Mouse (Mus musculus) myocyte (in vitro differentiated cells): Measurements from ENCODE around the gene Slc25a54. TPM values are rescaled to one million over a fixed set of nuclear protein-coding genes. Genes with fewer than 3 reads are reported as not detected.

ENCODE experiments used
- H3K27me3 ChIP-seq: one replicate; pipeline ENCODE4 v1.6.1; 2011; ENCODE audit not compliant: control insufficient read depth, insufficient read depth, insufficient read length
- H3K36me3 ChIP-seq: one replicate; pipeline ENCODE4 v1.6.1; 2011; ENCODE audit not compliant: control insufficient read depth, insufficient read depth
- H3K4me2 ChIP-seq: one replicate; pipeline ENCODE4 v1.6.1; 2011; ENCODE audit warnings: low read depth, control low read depth
- H3K4me3 ChIP-seq: one replicate; pipeline ENCODE4 v1.5.1; 2011; ENCODE audit warnings: mild to moderate bottlenecking, control low read depth, moderate library complexity
- H3K79me2 ChIP-seq: one replicate; pipeline ENCODE4 v1.6.1; 2011; ENCODE audit not compliant: control insufficient read depth, insufficient read depth
- H3ac ChIP-seq: one replicate; pipeline ENCODE4 v1.6.1; 2011; ENCODE audit not compliant: control insufficient read depth, insufficient read length
- CEBPB ChIP-seq: IDR thresholded peaks from 2 replicates; pipeline ENCODE4 v1.6.1; 2011; ENCODE audit warnings: mild to moderate bottlenecking, moderate library complexity; ENCODE audit not compliant: poor library complexity, insufficient read depth, severe bottlenecking
- E2F4 ChIP-seq: IDR thresholded peaks from one replicate; pipeline ENCODE4 v1.6.1; 2011; ENCODE audit warnings: mild to moderate bottlenecking, control low read depth, moderate library complexity; ENCODE audit not compliant: insufficient read depth
- MAX ChIP-seq: IDR thresholded peaks from one replicate; pipeline ENCODE4 v1.6.1; 2011; ENCODE audit warnings: low read depth, mild to moderate bottlenecking, control low read depth
- MYOD1 ChIP-seq, 3 experiments: IDR thresholded peaks; one replicate each; pipeline ENCODE4 v1.6.1; 2011; ENCODE audit warnings: control low read depth in 2 of 3, low read depth in 2 of 3, mild to moderate bottlenecking in 2 of 3, moderate library complexity in 1 of 3; ENCODE audit not compliant: insufficient read length in 2 of 3, control insufficient read depth in 1 of 3
- MYOG ChIP-seq, 3 experiments: IDR thresholded peaks; one replicate each; pipeline ENCODE4 v1.6.1; 2011; ENCODE audit warnings: control low read depth in 2 of 3, low read depth in 2 of 3, mild to moderate bottlenecking in 2 of 3; ENCODE audit not compliant: insufficient read length in 2 of 3, control insufficient read depth in 1 of 3, insufficient read depth in 1 of 3
- POLR2A ChIP-seq: IDR thresholded peaks from one replicate; pipeline ENCODE4 v1.6.1; 2011; ENCODE audit warnings: low read depth, mild to moderate bottlenecking, control low read depth, moderate library complexity; ENCODE audit not compliant: insufficient read length
- POLR2AphosphoS2 ChIP-seq: IDR thresholded peaks from one replicate; pipeline ENCODE4 v1.6.1; 2011; ENCODE audit warnings: low read depth, control low read depth; ENCODE audit not compliant: insufficient read length
- REST ChIP-seq: IDR thresholded peaks from one replicate; pipeline ENCODE4 v1.6.1; 2011; ENCODE audit warnings: mild to moderate bottlenecking, control low read depth, moderate library complexity; ENCODE audit not compliant: insufficient read depth, insufficient read length
- SRF ChIP-seq: IDR thresholded peaks from one replicate; pipeline ENCODE4 v1.6.1; 2011; ENCODE audit warnings: low read depth; ENCODE audit not compliant: control insufficient read depth, insufficient read length
- TCF12 ChIP-seq: IDR thresholded peaks from one replicate; pipeline ENCODE4 v1.6.1; 2011; ENCODE audit warnings: mild to moderate bottlenecking, control low read depth; ENCODE audit not compliant: poor library complexity, insufficient read depth, severe bottlenecking
- TCF3 ChIP-seq: IDR thresholded peaks from one replicate; pipeline ENCODE4 v1.6.1; 2011; ENCODE audit warnings: low read depth, control low read depth; ENCODE audit not compliant: insufficient read length
- USF1 ChIP-seq: IDR thresholded peaks from one replicate; pipeline ENCODE4 v1.6.1; 2011; ENCODE audit warnings: low read depth, mild to moderate bottlenecking, control low read depth, moderate library complexity
- polyA plus RNA-seq: library from polyadenylated mRNA; unstranded; fragments of >200 nt; fragmentation: generic; extraction: Trizol; gene quantifications from one replicate; pipeline ENCODE4 v1.2.1, GENCODE M21; 2012; ENCODE audit warnings: missing spikeins

Gene Slc25a54
- polyA plus RNA-seq, 1 experiment, result 0.02 TPM

DNA sequence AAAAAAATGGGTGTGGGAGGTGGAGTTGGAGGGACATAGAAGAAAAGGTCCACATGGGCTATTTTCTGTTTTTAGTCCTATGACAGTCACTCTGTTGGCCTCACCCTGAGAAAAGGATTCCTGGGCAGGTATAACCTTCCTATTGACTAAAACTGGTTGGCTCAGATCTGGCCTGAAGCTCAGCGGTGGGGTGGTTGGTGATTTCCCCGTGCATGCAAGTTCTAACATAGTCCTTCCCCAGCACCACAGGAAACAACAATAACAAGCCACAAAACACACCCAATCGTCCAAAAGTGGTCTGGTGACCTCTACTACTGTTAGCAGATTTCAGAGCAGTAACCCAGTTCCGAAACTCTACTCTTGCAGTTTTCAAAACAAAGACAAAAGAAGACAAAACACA lies 52.7 kb downstream of the Slc25a54 start:
- H3K27me3 ChIP-seq, result no peaks in the 10 kb centered on the region
- H3K36me3 ChIP-seq, result peaks cover 40% of the 10 kb centered on the region
- H3ac ChIP-seq, result no peak overlapping the region
- TF ChIP-seq E2F4 (no peak), REST (no peak), MAX (no peak), TCF3 (no peak), TCF12 (no peak)
- no peak overlapping the region for H3K4me3 ChIP-seq
- peaks cover 76% of the 10 kb centered on the region for H3K79me2 ChIP-seq
- no peak overlapping the region for H3K4me2 ChIP-seq

DNA sequence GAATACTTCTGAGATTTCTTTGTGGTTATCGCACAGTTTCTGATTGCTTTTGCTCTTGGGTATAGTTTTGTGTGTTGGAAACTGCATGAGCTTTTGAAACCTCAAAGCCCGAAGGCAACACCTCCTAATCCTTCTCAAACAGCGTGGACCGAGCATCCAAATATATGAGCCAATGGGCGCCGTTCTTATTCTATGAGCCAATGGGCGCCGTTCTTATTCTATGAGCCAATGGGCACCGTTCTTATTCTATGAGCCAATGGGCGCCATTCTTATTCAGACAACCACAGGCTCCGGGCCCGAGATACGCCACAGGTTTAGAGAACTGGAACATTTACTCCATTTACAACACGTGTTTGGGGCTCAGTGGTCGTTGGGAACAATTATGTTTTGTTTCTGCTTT lies 53.8 kb downstream of the Slc25a54 start:
- TF ChIP-seq CEBPB, result no peak
- no peak for TF ChIP-seq TCF3
- TF ChIP-seq E2F4, result no peak
- no peak for TF ChIP-seq SRF
- TF ChIP-seq USF1, result no peak
- TF ChIP-seq POLR2A, result no peak
- TF ChIP-seq MAX, result no peak
- TF ChIP-seq MYOD1 (IDR thresholded peaks at IDR 0.05; ENCODE audit: control insufficient read depth in 1 of 3, insufficient read length in 2 of 3, low read depth in 2 of 3), result no peak
- no peak for TF ChIP-seq POLR2AphosphoS2
- no peak for TF ChIP-seq TCF12
- no peak for TF ChIP-seq MYOG (IDR thresholded peaks at IDR 0.05; ENCODE audit: control insufficient read depth in 1 of 3, insufficient read depth in 1 of 3, insufficient read length in 2 of 3, low read depth in 2 of 3)
- TF ChIP-seq REST, result no peak
- Histone ChIP-seq H3K4me2 (no peak overlapping the region), H3K79me2 (peaks cover 65% of the 10 kb centered on the region), H3K4me3 (no peak overlapping the region), H3K27me3 (no peaks in the 10 kb centered on the region), H3K36me3 (peaks cover 32% of the 10 kb centered on the region), H3ac (no peak overlapping the region)

DNA sequence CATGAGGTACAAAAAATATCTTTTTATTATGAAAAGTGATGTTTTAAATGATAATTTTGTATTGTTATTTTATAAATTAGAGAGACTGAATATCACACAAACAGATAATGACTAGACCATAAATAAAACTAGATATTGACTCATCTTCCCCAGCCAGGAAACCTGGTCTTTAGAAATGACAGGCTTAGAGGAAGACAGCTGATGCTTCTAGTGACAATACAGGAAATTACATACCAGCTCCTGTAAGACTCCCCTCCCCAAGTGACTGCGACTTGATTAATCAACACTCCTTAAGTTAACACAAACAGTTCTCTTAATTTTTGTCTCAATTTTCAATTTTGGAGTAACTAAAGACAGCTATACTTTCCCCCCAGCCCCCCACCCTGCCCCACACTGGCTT lies 55.1 kb downstream of the Slc25a54 start:
- Histone ChIP-seq H3K27me3 (no peaks in the 10 kb centered on the region), H3K4me2 (no peak overlapping the region), H3K36me3 (peaks cover 32% of the 10 kb centered on the region), H3K4me3 (no peak overlapping the region), H3K79me2 (peaks cover 52% of the 10 kb centered on the region), H3ac (no peak overlapping the region)
- TF ChIP-seq USF1 (no peak), MYOG (IDR thresholded peaks at IDR 0.05; ENCODE audit: control insufficient read depth in 1 of 3, insufficient read depth in 1 of 3, insufficient read length in 2 of 3, low read depth in 2 of 3) (no peak), SRF (no peak), E2F4 (no peak)

DNA sequence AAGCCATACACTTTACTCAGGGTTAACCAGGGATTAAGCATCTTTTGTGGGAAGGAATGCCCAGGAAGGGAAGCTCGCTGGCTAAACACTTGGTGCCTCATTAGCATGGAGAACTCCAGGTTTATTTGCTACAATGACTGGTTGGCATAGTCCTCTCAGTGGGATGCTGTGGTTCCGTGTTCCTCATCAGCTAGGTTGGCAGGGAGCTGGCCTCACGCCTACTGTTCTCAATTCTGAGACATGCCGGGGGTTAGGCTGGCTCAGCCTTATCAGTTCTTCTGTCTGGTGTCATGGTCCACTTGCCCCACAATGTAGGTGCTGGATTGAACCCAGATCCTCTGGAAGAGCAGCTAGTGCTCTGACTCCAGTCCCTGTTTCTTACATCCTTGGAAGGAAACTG lies 72.3 kb downstream of the Slc25a54 start:
- peaks cover 52% of the 10 kb centered on the region for H3K79me2 ChIP-seq
- H3ac ChIP-seq, result no peak overlapping the region
- no peak overlapping the region for H3K4me3 ChIP-seq
- no peaks in the 10 kb centered on the region for H3K27me3 ChIP-seq
- H3K36me3 ChIP-seq, result peaks cover 21% of the 10 kb centered on the region
- TF ChIP-seq MAX (no peak), POLR2A (no peak), SRF (no peak), MYOD1 (IDR thresholded peaks at IDR 0.05; ENCODE audit: control insufficient read depth in 1 of 3, insufficient read length in 2 of 3, low read depth in 2 of 3) (no peak), TCF3 (no peak)
- H3K4me2 ChIP-seq, result no peak overlapping the region

DNA sequence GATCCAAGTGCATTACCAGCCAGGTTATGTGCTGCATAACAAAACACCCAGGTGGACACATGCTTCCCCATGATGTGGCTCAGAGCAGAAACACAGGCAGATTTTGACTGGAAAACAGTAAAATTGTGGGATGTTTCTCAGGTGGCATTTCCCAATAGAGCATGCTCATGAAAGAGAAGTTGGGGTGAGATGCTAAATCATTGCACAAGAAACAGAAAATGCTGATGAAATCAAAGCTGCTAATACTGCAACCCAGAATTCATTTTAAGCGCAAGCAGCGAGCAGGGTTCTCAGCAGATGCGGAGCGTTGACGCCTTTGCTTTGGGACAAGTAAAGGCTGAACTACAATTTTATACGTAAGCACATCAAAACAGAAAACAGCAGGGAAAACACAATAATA lies 73.1 kb downstream of the Slc25a54 start:
- TF ChIP-seq CEBPB, result peak; percentile 36; the same call in 1 of the 2 replicates
- TF ChIP-seq MYOG (IDR thresholded peaks at IDR 0.05; ENCODE audit: control insufficient read depth in 1 of 3, insufficient read depth in 1 of 3, insufficient read length in 2 of 3, low read depth in 2 of 3), result no peak
- no peak overlapping the region for H3K4me3 ChIP-seq
- no peaks in the 10 kb centered on the region for H3K27me3 ChIP-seq
- H3ac ChIP-seq, result no peak overlapping the region
- peaks cover 25% of the 10 kb centered on the region for H3K36me3 ChIP-seq
- no peak overlapping the region for H3K4me2 ChIP-seq
- peaks cover 44% of the 10 kb centered on the region for H3K79me2 ChIP-seq
